Mouse (Mus musculus): ENCODE data around the gene Sdk1. TPM values are rescaled to one million over a fixed set of nuclear protein-coding genes. Genes with fewer than 3 reads are reported as not detected.

Sdk1 gene
- total RNA-seq, 2 experiments from 2014 or later = not detected

- no peak for ATAC-seq (replicated peaks; ENCODE audit: low FRiP score, poor library complexity, severe bottlenecking)
Measured at GRCm38 (mm10) chr5:142156868-142157852, 915.9 kb downstream of the Sdk1 start.

- no peak for ATAC-seq (replicated peaks; ENCODE audit: low FRiP score, poor library complexity, severe bottlenecking)
Measured at GRCm38 (mm10) chr5:142163483-142163882, 922.2 kb downstream of the Sdk1 start.

- ATAC-seq (replicated peaks; ENCODE audit: low FRiP score, poor library complexity, severe bottlenecking) = no peak
Measured at GRCm38 (mm10) chr5:142173636-142174035, 932.3 kb downstream of the Sdk1 start.

GRCm38 (mm10) chr5:142178164-142178563, 936.9 kb downstream of the Sdk1 start:
- no peak for ATAC-seq (replicated peaks; ENCODE audit: low FRiP score, poor library complexity, severe bottlenecking)

GRCm38 (mm10) chr5:142179304-142179703, 938.0 kb downstream of the Sdk1 start:
- ATAC-seq (replicated peaks; ENCODE audit: low FRiP score, poor library complexity, severe bottlenecking) = no peak

GRCm38 (mm10) chr5:142181862-142182261, 940.6 kb downstream of the Sdk1 start:
- ATAC-seq (replicated peaks; ENCODE audit: low FRiP score, poor library complexity, severe bottlenecking) = no peak

GRCm38 (mm10) chr5:142188765-142189164, 947.5 kb downstream of the Sdk1 start:
- no peak for ATAC-seq (replicated peaks; ENCODE audit: low FRiP score, poor library complexity, severe bottlenecking)

- ATAC-seq (replicated peaks; ENCODE audit: low FRiP score, poor library complexity, severe bottlenecking) = no peak
Measured at GRCm38 (mm10) chr5:142209911-142210310, 968.6 kb downstream of the Sdk1 start.

GRCm38 (mm10) chr5:142212252-142212651, 971.0 kb downstream of the Sdk1 start:
- ATAC-seq (replicated peaks; ENCODE audit: low FRiP score, poor library complexity, severe bottlenecking) = no peak

GRCm38 (mm10) chr5:142215981-142216380, 974.7 kb downstream of the Sdk1 start:
- ATAC-seq (replicated peaks; ENCODE audit: low FRiP score, poor library complexity, severe bottlenecking) = no peak

GRCm38 (mm10) chr5:142220851-142221503, 979.7 kb downstream of the Sdk1 start:
- no peak for ATAC-seq (replicated peaks; ENCODE audit: low FRiP score, poor library complexity, severe bottlenecking)

GRCm38 (mm10) chr5:142228957-142229810, 987.9 kb downstream of the Sdk1 start:
- ATAC-seq (replicated peaks; ENCODE audit: low FRiP score, poor library complexity, severe bottlenecking) = no peak

- ATAC-seq (replicated peaks; ENCODE audit: low FRiP score, poor library complexity, severe bottlenecking) = no peak
Measured at GRCm38 (mm10) chr5:142229811-142230205, 988.5 kb downstream of the Sdk1 start.

GRCm38 (mm10) chr5:142240288-142240687, 999.0 kb downstream of the Sdk1 start:
- ATAC-seq (replicated peaks; ENCODE audit: low FRiP score, poor library complexity, severe bottlenecking) = no peak

- no peak for ATAC-seq (replicated peaks; ENCODE audit: low FRiP score, poor library complexity, severe bottlenecking)
Measured at GRCm38 (mm10) chr5:142242597-142242996, 1001.3 kb downstream of the Sdk1 start.

- no peak for ATAC-seq (replicated peaks; ENCODE audit: low FRiP score, poor library complexity, severe bottlenecking)
Measured at GRCm38 (mm10) chr5:142243069-142243468, 1001.8 kb downstream of the Sdk1 start.

GRCm38 (mm10) chr5:142256231-142256630, 1014.9 kb downstream of the Sdk1 start:
- ATAC-seq (replicated peaks; ENCODE audit: low FRiP score, poor library complexity, severe bottlenecking) = no peak

- ATAC-seq (replicated peaks; ENCODE audit: low FRiP score, poor library complexity, severe bottlenecking) = no peak
Measured at GRCm38 (mm10) chr5:142258716-142259115, 1017.4 kb downstream of the Sdk1 start.

GRCm38 (mm10) chr5:142262060-142262459, 1020.8 kb downstream of the Sdk1 start:
- ATAC-seq (replicated peaks; ENCODE audit: low FRiP score, poor library complexity, severe bottlenecking) = no peak
